Mouse (Mus musculus) forebrain, embryonic 14.5 days (tissue): ENCODE results near the gene Oasl2. TPM values are rescaled to one million over a fixed set of nuclear protein-coding genes. Genes with fewer than 3 reads are reported as not detected.
"Not testable (repeated sequence)": the region's sequence is repeated elsewhere in the genome, so short reads cannot be mapped to it uniquely, and the experiment has no call there.

Source experiments
- ATAC-seq: fragments of 200-750 bp; cut with Nextera tagmentation; 2 replicates; pipeline ENCODE4 v1.8.0; 2017; ENCODE audit warnings: mild to moderate bottlenecking, moderate library complexity
- DNase-seq: peaks from one replicate; pipeline ENCODE4 v3.0.0-alpha.2; 2015; ENCODE audit warnings: low spot score
- H3K27ac ChIP-seq: fragments of 300-500 bp; sonication (generic); 2 replicates; pipeline ENCODE4 v1.5.1; 2014; ENCODE audit warnings: low read depth, mild to moderate bottlenecking, control low read depth, low read length, moderate library complexity
- H3K27me3 ChIP-seq: fragments of 300-500 bp; sonication (generic); replicated peaks from 2 replicates; pipeline ENCODE4 v1.6.1; 2014; ENCODE audit warnings: low read length, control low read depth, mixed read lengths; ENCODE audit not compliant: control insufficient read depth, insufficient read depth
- H3K36me3 ChIP-seq: fragments of 300-500 bp; sonication (generic); 2 replicates; pipeline ENCODE4 v1.6.1; 2014; ENCODE audit warnings: low read length, control low read depth; ENCODE audit not compliant: control insufficient read depth, insufficient read depth
- H3K4me1 ChIP-seq: fragments of 300-500 bp; sonication (generic); 2 replicates; pipeline ENCODE4 v1.6.1; 2014; ENCODE audit warnings: antibody characterized with exemption, low read length, control low read depth; ENCODE audit not compliant: control insufficient read depth, insufficient read depth
- H3K4me2 ChIP-seq: fragments of 300-500 bp; sonication (generic); 2 replicates; pipeline ENCODE4 v1.6.1; 2014; ENCODE audit warnings: mild to moderate bottlenecking, control low read depth, low read length
- H3K4me3 ChIP-seq: fragments of 300-500 bp; sonication (generic); 2 replicates; pipeline ENCODE4 v1.5.1; 2014; ENCODE audit warnings: low read depth, low read length, control low read depth
- H3K9ac ChIP-seq: fragments of 300-500 bp; sonication (generic); 2 replicates; pipeline ENCODE4 v1.6.1; 2014; ENCODE audit warnings: mild to moderate bottlenecking, low read length, control low read depth, moderate library complexity
- H3K9me3 ChIP-seq: fragments of 300-500 bp; sonication (generic); replicated peaks from 2 replicates; pipeline ENCODE4 v1.6.1; 2016; ENCODE audit warnings: low read length, control low read depth, mixed read lengths; ENCODE audit not compliant: control insufficient read depth
- WGBS: fragments of 180-500 bp; shearing (Covaris S2); extraction: QIAGEN DNeasy Blood & Tissue Kit; methylation state at CpG from one replicate; pipeline ENCODE4 v1.1.7; 2014; 5-methylcytosine and 5-hydroxymethylcytosine counted together
- polyA plus RNA-seq: library from polyadenylated mRNA; unstranded; fragments of >200 nt; fragmentation: Nextera tagmentation; extraction: Ambion mirVana; gene quantifications from 2 replicates; pipeline ENCODE4 v1.2.1, GENCODE M21; 2014

The Oasl2 gene
- polyA plus RNA-seq, 1 experiment from 2014 or later: 2.3 TPM

DNA sequence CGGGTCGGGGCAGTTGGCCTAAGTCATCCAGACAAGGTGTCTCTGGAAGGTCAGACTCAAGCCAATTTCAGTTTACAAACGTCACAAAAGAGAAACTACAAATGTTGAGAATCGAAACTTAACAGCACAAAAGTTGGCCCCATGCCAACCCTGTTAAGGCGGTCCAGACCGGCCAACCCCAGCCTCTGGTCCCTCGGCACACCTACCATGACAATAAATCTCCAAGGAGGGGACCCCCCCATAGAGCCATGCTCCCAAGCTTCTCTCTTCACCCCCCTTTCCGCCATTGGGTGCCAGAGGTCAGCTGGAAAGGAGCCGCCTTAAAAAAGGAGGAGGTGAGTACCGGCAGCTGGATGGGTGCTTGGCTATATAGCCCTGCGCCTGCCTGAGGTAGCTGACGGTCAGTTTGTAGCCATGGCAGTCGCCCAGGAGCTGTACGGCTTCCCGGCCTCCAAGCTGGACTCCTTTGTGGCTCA lies 26.3 kb downstream of the Oasl2 start, which contains the start of gene Oasl1:
TSS of gene Oasl1 (plus strand) at position 243 of the 476 bp plus-strand sequence.
- H3K4me2 ChIP-seq: peak within 1 kb of the TSS; percentile 20
- H3K9me3 ChIP-seq: peaks cover 3% of the 10 kb centered on the region; the same call in 1 of the 2 replicates
- ATAC-seq (no peak), DNase-seq (peak; percentile 29)
- no peaks in the 10 kb centered on the region for H3K27me3 ChIP-seq
- H3K9ac ChIP-seq: no peak within 1 kb of the TSS
- H3K4me1 ChIP-seq: no peaks in the 10 kb centered on the region
- H3K4me3 ChIP-seq: no peak within 1 kb of the TSS
- H3K36me3 ChIP-seq: no peaks in the 10 kb centered on the region
- no peak within 1 kb of the TSS for H3K27ac ChIP-seq
- 39% methylated on average over 15 of the region's 15 CpGs for WGBS

DNA sequence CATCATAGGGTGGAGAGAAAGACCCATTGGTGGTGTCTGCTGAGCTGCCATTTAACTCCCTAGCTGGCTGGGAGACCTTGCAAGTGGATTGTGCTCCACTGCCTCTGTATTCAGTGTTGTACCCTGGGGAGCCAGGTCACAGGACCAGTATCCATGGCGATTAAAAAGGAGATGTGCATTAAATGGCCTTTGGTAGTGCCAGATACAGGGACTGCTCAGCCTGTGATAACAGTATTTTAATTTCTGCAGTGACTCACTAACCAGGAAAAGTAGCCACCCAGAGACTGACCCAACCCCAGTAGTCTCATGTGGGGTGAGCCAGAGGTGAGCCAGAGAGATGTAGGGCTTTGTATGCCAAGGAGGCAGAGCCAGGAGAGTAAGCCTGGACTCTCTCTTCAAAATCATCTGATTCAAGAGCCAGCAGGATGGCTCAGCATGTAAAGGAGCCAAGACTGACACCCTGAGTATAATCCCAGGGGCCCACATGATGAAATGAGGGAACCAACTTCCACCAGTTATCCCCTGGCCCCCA lies 29.5 kb downstream of the Oasl2 start:
- WGBS: 82% methylated on average over 1 of the region's 1 CpGs

DNA sequence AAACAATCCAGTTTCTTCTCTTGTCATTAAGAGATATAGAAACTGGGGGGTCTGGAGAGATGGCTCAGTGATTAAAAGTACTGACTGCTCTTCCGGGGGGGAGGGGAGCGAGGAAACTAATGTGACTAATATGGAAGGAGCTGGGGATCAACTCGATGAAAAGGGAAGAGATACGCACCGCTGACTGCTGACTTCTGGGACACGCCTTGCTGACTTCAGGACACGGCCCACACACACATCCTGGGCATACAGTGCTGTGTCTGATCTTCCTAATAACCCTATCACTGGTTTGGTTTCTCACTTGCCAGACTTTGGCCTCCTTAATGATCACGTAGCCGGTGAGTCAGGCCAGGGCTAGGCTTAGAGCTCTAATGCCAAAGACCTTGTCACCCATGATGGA lies 30.0 kb downstream of the Oasl2 start:
- H3K9me3 ChIP-seq: peaks cover 3% of the 10 kb centered on the region; the same call in 1 of the 2 replicates
- H3K4me2 ChIP-seq: no peak overlapping the region

More for the DNA sequence above, 29.5 kb downstream of the Oasl2 start:
- H3K4me1 ChIP-seq: no peaks in the 10 kb centered on the region
- no peaks in the 10 kb centered on the region for H3K27me3 ChIP-seq
- DNase-seq (no peak), ATAC-seq (no peak)
- H3K27ac ChIP-seq: no peak overlapping the region
- H3K4me2 ChIP-seq: no peak overlapping the region
- no peaks in the 10 kb centered on the region for H3K36me3 ChIP-seq
- H3K9me3 ChIP-seq: peaks cover 3% of the 10 kb centered on the region; the same call in 1 of the 2 replicates
- no peak overlapping the region for H3K9ac ChIP-seq
- no peak overlapping the region for H3K4me3 ChIP-seq

DNA sequence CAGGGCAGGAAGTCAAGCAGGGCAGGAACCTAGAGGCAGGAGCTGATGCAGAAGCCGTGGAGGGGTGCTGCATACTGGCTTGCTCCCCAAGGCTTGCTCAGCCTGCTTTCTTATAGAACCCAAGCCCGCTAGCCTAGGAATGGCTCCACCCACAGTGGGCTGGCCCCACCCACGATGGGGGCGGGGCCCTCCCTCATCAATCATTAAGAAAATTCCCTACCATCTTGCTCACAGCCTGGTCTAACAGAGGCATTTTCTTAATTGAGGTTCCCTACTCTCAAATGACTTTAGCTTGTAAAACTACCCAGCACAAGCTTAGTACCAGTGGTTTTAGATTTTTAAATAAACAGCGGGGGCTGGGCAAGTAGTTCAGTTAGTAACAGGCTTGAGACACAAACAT lies 34.9 kb downstream of the Oasl2 start:
- Histone ChIP-seq H3K36me3 (no peaks in the 10 kb centered on the region), H3K9me3 (no peaks in the 10 kb centered on the region), H3K4me1 (no peaks in the 10 kb centered on the region), H3K27me3 (no peaks in the 10 kb centered on the region), H3K4me3 (no peak overlapping the region), H3K4me2 (no peak overlapping the region), H3K27ac (no peak overlapping the region), H3K9ac (no peak overlapping the region)
- ATAC-seq (no peak), DNase-seq (no peak)
- 65% methylated on average over 5 of the region's 5 CpGs for WGBS

More for the DNA sequence above, 30.0 kb downstream of the Oasl2 start:
- H3K9ac ChIP-seq: no peak overlapping the region
- no peak for ATAC-seq
- WGBS: 87% methylated on average over 9 of the region's 9 CpGs
- no peaks in the 10 kb centered on the region for H3K27me3 ChIP-seq
- no peaks in the 10 kb centered on the region for H3K4me1 ChIP-seq
- no peaks in the 10 kb centered on the region for H3K36me3 ChIP-seq
- H3K27ac ChIP-seq: no peak overlapping the region
- no peak overlapping the region for H3K4me3 ChIP-seq
- no peak for DNase-seq

DNA sequence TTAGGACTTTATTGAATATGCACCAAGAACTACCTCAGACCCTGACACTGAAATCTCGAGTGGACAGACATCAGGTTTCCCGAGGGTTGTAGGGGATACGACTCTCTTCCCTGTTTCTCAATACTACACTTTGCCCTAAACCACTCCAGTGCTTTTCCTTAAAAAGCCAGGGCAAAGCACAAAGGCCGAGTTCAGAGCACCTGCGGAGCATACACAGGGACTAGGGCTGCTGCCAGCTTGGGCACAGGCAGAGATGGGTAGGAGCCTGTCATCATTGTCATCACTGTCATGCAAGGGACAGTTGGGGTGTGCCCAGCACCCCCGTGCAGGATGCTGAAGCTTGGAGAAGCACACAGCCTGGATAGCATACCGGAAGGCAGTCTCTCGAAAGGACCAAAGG lies 36.5 kb downstream of the Oasl2 start:
- Histone ChIP-seq H3K4me1 (no peaks in the 10 kb centered on the region), H3K36me3 (no peaks in the 10 kb centered on the region), H3K27me3 (no peaks in the 10 kb centered on the region), H3K9ac (no peak overlapping the region), H3K27ac (no peak overlapping the region), H3K4me3 (no peak overlapping the region), H3K4me2 (no peak overlapping the region), H3K9me3 (no peaks in the 10 kb centered on the region)
- ATAC-seq (no peak), DNase-seq (no peak)
- 82% methylated on average over 8 of the region's 8 CpGs for WGBS

DNA sequence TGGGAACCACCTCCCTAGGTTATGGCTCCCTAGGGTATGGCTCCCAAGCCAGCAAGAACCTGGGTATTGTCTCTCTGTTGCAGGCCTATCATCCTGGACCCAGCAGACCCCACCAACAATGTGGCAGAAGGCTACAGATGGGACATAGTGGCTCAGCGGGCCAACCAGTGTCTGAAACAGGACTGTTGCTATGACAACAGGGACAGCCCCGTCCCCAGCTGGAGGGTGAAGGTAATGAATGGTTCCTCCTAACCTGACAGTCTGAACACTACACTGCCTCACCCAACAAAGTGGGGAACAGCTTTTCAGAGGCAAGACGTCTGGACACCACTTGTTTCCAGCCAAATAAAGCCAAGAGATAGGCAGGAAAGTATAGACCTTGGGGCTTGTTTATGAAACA lies 39.1 kb downstream of the Oasl2 start:
- no peak overlapping the region for H3K4me2 ChIP-seq
- no peak overlapping the region for H3K27ac ChIP-seq
- ATAC-seq: no peak
- WGBS: 17% methylated on average over 3 of the region's 3 CpGs
- H3K27me3 ChIP-seq: no peaks in the 10 kb centered on the region
- no peaks in the 10 kb centered on the region for H3K9me3 ChIP-seq
- H3K36me3 ChIP-seq: no peaks in the 10 kb centered on the region
- H3K4me1 ChIP-seq: no peaks in the 10 kb centered on the region
- no peak overlapping the region for H3K9ac ChIP-seq
- DNase-seq: peak; percentile 17
- no peak overlapping the region for H3K4me3 ChIP-seq

DNA sequence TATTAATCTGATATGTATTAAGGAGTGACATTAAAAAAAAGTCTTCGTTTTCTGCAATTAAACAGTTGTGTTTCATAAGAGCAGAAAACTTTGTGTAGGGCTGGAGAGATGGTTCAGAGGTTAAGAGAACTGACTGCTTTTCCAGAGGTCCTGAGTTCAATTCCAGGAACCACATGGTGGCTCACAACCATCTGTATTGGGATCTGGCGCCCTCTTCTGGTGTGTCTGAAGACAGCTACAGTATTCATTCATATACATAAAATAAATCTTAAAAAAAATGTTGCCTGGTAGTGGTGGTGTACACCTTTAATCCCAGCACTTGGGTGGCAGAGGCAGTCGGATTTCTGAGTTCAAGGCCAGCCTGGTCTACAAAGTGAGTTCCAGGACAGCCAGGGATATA lies 44.4 kb downstream of the Oasl2 start:
- H3K27me3 ChIP-seq, H3K36me3 ChIP-seq, H3K4me1 ChIP-seq, H3K9me3 ChIP-seq, H3K4me2 ChIP-seq, DNase-seq, H3K9ac ChIP-seq, ATAC-seq, H3K4me3 ChIP-seq, H3K27ac ChIP-seq: not testable (repeated sequence)
- 50% methylated on average over 3 of the region's 3 CpGs for WGBS

DNA sequence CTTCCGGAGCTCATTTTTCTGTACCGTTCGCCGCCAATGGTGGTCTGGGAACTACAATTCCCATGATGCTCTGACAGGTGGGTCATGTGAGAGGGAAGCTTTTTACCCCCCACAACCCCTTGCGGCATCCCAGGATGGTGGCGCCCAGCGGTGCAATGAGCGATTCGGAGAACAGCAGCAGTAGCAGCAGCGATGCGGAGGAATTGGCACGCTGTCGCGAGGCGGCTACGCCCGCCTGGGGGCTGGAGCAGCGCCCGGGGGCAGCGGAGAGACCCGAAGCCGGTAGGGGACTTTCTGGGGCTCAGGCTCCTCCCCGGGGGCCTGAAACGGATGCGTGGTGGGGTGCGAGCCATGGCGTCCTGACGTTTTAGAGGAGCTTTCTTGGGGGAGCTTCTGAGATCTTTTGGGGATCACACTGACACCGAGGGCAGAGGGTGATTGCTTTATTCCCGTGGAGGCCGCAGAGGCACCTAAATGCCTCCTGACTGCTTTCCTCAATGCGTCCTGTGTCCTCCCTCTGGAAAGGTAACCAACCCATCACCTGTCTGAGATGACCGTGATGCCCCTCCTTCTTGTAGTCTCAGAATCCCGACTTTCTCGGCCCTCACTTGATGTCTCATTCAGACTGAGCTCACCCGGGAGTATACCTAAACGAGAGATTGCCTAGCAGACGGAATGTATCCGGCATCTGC lies 45.5 kb downstream of the Oasl2 start, which contains the start of gene 2210016L21Rik:
TSS of gene 2210016L21Rik (plus strand) at position 85 of the 692 bp plus-strand sequence.
- ATAC-seq: peak; percentile 97

DNA sequence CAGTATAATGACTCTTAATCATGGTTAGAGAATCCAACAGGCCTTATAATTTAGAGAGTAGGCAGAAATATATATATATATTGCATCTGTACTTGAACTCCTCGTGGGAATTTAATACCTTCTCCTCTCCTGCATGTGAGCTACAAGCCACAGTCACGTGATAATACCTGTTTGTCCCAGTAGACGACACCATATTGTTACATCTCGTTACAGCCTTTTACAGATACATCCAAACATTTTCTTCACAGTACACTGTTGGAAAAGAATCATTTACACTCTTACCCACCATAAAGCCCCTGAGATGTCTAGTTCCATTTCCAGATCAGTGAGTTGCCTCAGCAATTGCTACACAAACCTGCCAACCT lies 46.0 kb downstream of the Oasl2 start:
- Histone ChIP-seq H3K36me3 (peaks cover 22% of the 10 kb centered on the region), H3K4me3 (peak overlapping the region; percentile 66), H3K4me2 (peak overlapping the region; percentile 79), H3K27ac (no peak overlapping the region; the same call in 1 of the 2 replicates), H3K4me1 (peaks cover 7% of the 10 kb centered on the region), H3K27me3 (no peaks in the 10 kb centered on the region), H3K9ac (peak overlapping the region; percentile 82), H3K9me3 (no peaks in the 10 kb centered on the region)
- no peak for ATAC-seq
- no peak for DNase-seq
- 34% methylated on average over 4 of the region's 4 CpGs for WGBS

More for the DNA sequence above, 45.5 kb downstream of the Oasl2 start, which contains the start of gene 2210016L21Rik:
- peak within 1 kb of the TSS; percentile 85 for H3K27ac ChIP-seq
- H3K9me3 ChIP-seq: no peaks in the 10 kb centered on the region
- peak; percentile 97 for DNase-seq
- peak within 1 kb of the TSS; percentile 66 for H3K4me3 ChIP-seq
- no peaks in the 10 kb centered on the region for H3K27me3 ChIP-seq
- WGBS: 1% methylated on average over 39 of the region's 39 CpGs
- peak within 1 kb of the TSS; percentile 82 for H3K9ac ChIP-seq
- H3K4me1 ChIP-seq: peaks cover 7% of the 10 kb centered on the region
- H3K4me2 ChIP-seq: peak within 1 kb of the TSS; percentile 79
- H3K36me3 ChIP-seq: peaks cover 17% of the 10 kb centered on the region
